Mouse (Mus musculus) bone marrow macrophage, adult 2 months (primary cell): Measurements from ENCODE around the gene 1700028J19Rik.
"Not testable (repeated sequence)": the region's sequence is repeated elsewhere in the genome, so short reads cannot be mapped to it uniquely, and the experiment has no call there.

Experiments
- CTCF ChIP-seq: IDR thresholded peaks from 2 replicates; pipeline ENCODE4 v1.5.1; 2012; ENCODE audit warnings: low read depth, mild to moderate bottlenecking, low read length, moderate library complexity
- POLR2A ChIP-seq: IDR thresholded peaks from 2 replicates; pipeline ENCODE4 v1.6.1; 2012; ENCODE audit warnings: mild to moderate bottlenecking, low read depth, low read length, borderline replicate concordance

DNA sequence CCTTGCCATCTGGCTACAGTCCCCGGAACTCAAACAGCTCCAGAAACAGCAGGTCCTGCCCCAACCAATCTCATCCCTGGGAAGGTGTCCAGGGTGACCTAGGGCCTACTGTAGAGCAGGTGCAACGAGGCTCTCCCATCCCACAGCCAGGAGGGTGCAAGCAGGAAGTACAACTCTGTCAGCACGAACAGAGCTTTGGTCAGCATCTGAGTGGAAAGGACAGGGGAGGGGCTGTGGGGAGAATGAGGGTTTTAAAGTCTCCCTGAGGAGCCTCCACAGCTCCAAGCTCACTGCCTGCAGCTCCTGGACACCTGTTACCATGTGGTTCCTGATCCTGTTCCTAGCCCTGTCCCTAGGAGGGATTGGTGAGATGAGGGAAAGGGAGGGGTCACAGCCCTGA lies 39.4 kb downstream of the 1700028J19Rik start, which contains the start of gene Klk1b4:
- not testable (repeated sequence) for TF ChIP-seq POLR2A, CTCF
